Comparison of ENCODE assay signal across 18 mouse cellular contexts in the genomic region with DNA sequence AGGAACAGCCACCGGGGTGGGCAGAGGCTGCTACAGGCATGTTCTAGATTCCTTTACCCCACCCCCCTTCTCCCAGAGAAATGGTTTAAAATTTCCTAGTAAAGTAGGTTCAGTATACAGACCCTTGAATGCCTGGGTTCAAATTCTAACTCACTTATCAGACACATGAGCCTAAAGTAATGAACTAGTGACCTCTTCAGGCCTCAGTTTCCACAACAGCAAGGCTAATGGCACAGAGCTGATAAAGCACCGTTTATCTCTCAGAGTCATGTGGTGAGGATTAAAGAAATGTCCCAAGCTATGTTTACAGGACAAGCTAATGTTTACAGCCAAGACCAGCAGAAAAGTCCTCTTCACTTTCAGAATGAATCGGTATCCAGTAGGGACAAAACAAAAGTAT. TPM values are rescaled to one million over a fixed set of nuclear protein-coding genes. Genes with fewer than 3 reads are reported as not detected.
A peak's percentile ranks its signal among the peaks of the same experiment; 100 is the strongest.
DNase-seq lines count a peak whose midpoint lies in the region; ATAC-seq and TF ChIP-seq lines count a peak whose summit lies in the region.
"Had no signal": no experiment of that assay in that cellular context is flagged by ENCODE, and none has a peak within 500 bp of the region (broad histone marks: within the 10 kb centered on the region; RNA-seq: fewer than 3 reads in every experiment).

No protein-coding gene starts in this region.

- TF ChIP-seq POLR2A in lung, adult 2 months (IDR thresholded peaks at IDR 0.05; ENCODE audit: borderline replicate concordance, extremely low read depth, low read depth, low read length), result no peak

- no peak overlapping the region for H3K4me3 ChIP-seq in lung, embryonic 14.5 days (ENCODE audit: low read depth, low read length)
- H3K4me3 ChIP-seq in lung, adult 2 months (replicated peaks; ENCODE audit: extremely low read depth, low read depth, low read length), result no peak overlapping the region
- no peak overlapping the region for H3K4me3 ChIP-seq in liver, embryonic 12.5 days
- no peak overlapping the region for H3K4me3 ChIP-seq in forebrain, postnatal 0 days (ENCODE audit: low read depth, low read length)
- H3K4me3 ChIP-seq: embryonic facial prominence, embryonic 12.5 days; forebrain, embryonic 10.5 days; left cerebral cortex, adult 2 months; limb, embryonic 12.5 days had no signal

- no peaks in the 10 kb centered on the region for H3K9me3 ChIP-seq in lung, embryonic 14.5 days (ENCODE audit: low read depth, low read length)
- H3K9me3 ChIP-seq in liver, embryonic 12.5 days (replicated peaks), result no peaks in the 10 kb centered on the region
- no peaks in the 10 kb centered on the region for H3K9me3 ChIP-seq in forebrain, postnatal 0 days (ENCODE audit: low read length)
- H3K9me3 ChIP-seq: embryonic facial prominence, embryonic 12.5 days; forebrain, embryonic 10.5 days; limb, embryonic 12.5 days had no signal

- H3K27ac ChIP-seq in lung, embryonic 14.5 days (ENCODE audit: low read depth), result no peak overlapping the region
- H3K27ac ChIP-seq in liver, embryonic 12.5 days, result no peak overlapping the region
- no peak overlapping the region for H3K27ac ChIP-seq in forebrain, postnatal 0 days (ENCODE audit: low read depth, low read length)
- H3K27ac ChIP-seq: embryonic facial prominence, embryonic 12.5 days; forebrain, embryonic 10.5 days; limb, embryonic 12.5 days; macrophage had no signal

- no peak for DNase-seq in lung, embryonic 14.5 days
- no peak for DNase-seq in lung, adult 2 months
- DNase-seq in adipocyte (ENCODE audit: low spot score), result peak; percentile 32
- no peak for DNase-seq in forebrain, postnatal 0 days
- DNase-seq: cerebellum, adult 11 months; cerebellum, postnatal 36 days; heart, adult 11 months; midbrain, embryonic 14.5 days; right cerebral cortex, postnatal 25 days; thymus, postnatal 36 days had no signal

- no peaks in the 10 kb centered on the region for H3K36me3 ChIP-seq in lung, embryonic 14.5 days (ENCODE audit: insufficient read depth)
- H3K36me3 ChIP-seq in liver, embryonic 12.5 days, result no peaks in the 10 kb centered on the region
- no peaks in the 10 kb centered on the region for H3K36me3 ChIP-seq in forebrain, postnatal 0 days (ENCODE audit: insufficient read depth)
- H3K36me3 ChIP-seq: embryonic facial prominence, embryonic 12.5 days; limb, embryonic 12.5 days had no signal

- no peaks in the 10 kb centered on the region for H3K27me3 ChIP-seq in lung, embryonic 14.5 days (ENCODE audit: insufficient read depth, low read length)
- H3K27me3 ChIP-seq in liver, embryonic 12.5 days (replicated peaks), result no peaks in the 10 kb centered on the region
- no peaks in the 10 kb centered on the region for H3K27me3 ChIP-seq in forebrain, postnatal 0 days (ENCODE audit: insufficient read depth, low read length)
- H3K27me3 ChIP-seq: embryonic facial prominence, embryonic 12.5 days; limb, embryonic 12.5 days had no signal

- no peak overlapping the region for H3K9ac ChIP-seq in lung, embryonic 14.5 days
- no peak overlapping the region for H3K9ac ChIP-seq in liver, embryonic 12.5 days
- H3K9ac ChIP-seq in forebrain, postnatal 0 days, result no peak overlapping the region
- H3K9ac ChIP-seq: embryonic facial prominence, embryonic 12.5 days; limb, embryonic 12.5 days had no signal

- no peak for ATAC-seq in lung, embryonic 14.5 days (ENCODE audit: insufficient read depth)
- peak; percentile 66 for ATAC-seq in liver, embryonic 12.5 days
- ATAC-seq in erythroid progenitor cell, adult 5-6 weeks (replicated peaks; ENCODE audit: low FRiP score, poor library complexity, severe bottlenecking), result no peak
- ATAC-seq in forebrain, postnatal 0 days, result no peak
- no peak for ATAC-seq in frontal cortex, adult (ENCODE audit: low TSS enrichment)

- WGBS in lung, embryonic 14.5 days, result 5% methylated on average over 3 of the region's 3 CpGs
- 22% methylated on average over 3 of the region's 3 CpGs for WGBS in lung, adult 2 months
- 20% methylated on average over 3 of the region's 3 CpGs for WGBS in liver, embryonic 12.5 days (ENCODE audit: insufficient replicate concordance)
- WGBS in forebrain, postnatal 0 days, result 48% methylated on average over 3 of the region's 3 CpGs

- no peak overlapping the region for H3K4me2 ChIP-seq in lung, embryonic 14.5 days
- no peak overlapping the region for H3K4me2 ChIP-seq in liver, embryonic 12.5 days
- H3K4me2 ChIP-seq in forebrain, postnatal 0 days (ENCODE audit: low read depth), result no peak overlapping the region
- H3K4me2 ChIP-seq: embryonic facial prominence, embryonic 12.5 days; limb, embryonic 12.5 days had no signal

- TF ChIP-seq CTCF in lung, embryonic 14.5 days (IDR thresholded peaks at IDR 0.05; ENCODE audit: low read depth), result 0 out of 2 replicates have a peak, but pooled peaks have one; percentile 8
- no peak for TF ChIP-seq CTCF in lung, adult 2 months (IDR thresholded peaks at IDR 0.05; ENCODE audit: insufficient read depth, low read length)
- no peak for TF ChIP-seq CTCF in forebrain, postnatal 0 days (IDR thresholded peaks at IDR 0.05; ENCODE audit: low read depth)

- peaks cover 25% of the 10 kb centered on the region for H3K4me1 ChIP-seq in lung, embryonic 14.5 days (ENCODE audit: insufficient read depth)
- H3K4me1 ChIP-seq in lung, adult 2 months (ENCODE audit: control insufficient read depth, insufficient read depth, low read length), result peaks cover 3% of the 10 kb centered on the region
- H3K4me1 ChIP-seq in liver, embryonic 12.5 days, result peaks cover 68% of the 10 kb centered on the region
- H3K4me1 ChIP-seq in forebrain, postnatal 0 days (ENCODE audit: insufficient read depth), result no peaks in the 10 kb centered on the region

RNA-seq across cellular contexts. Expression of a gene that starts 29.6 kb away (rescaled TPM):
- 111 and 114 TPM in 2 replicates for polyA plus RNA-seq in lung, embryonic 14.5 days (2014; fragmentation: Nextera tagmentation; extraction: Ambion mirVana)
- 135 and 169 TPM in 2 replicates for polyA plus RNA-seq in lung, adult 2 months (2012; rRNA removed)
- 25.5 and 29.3 TPM in 2 replicates for polyA plus RNA-seq in liver, embryonic 12.5 days (2016; fragmentation: Nextera tagmentation; extraction: Ambion mirVana)
- 34.4 and 43.6 TPM in 2 replicates for total RNA-seq in erythroid progenitor cell, adult 5-6 weeks (2015; ENCODE audit: low replicate concordance)
- total RNA-seq in erythroid progenitor cell, adult 5-6 weeks (2017; ENCODE audit: low replicate concordance), result 14.7 and 40.8 TPM in 2 replicates
- 112 and 157 TPM in 2 replicates for total RNA-seq in forebrain, postnatal 0 days (2014; rRNA removed)
- 137 and 167 TPM in 2 replicates for polyA plus RNA-seq in forebrain, postnatal 0 days (2015; fragmentation: Nextera tagmentation; extraction: Ambion mirVana)
